Mouse (Mus musculus): Measurements from ENCODE around the gene Bmf. TPM values are rescaled to one million over a fixed set of nuclear protein-coding genes. Genes with fewer than 3 reads are reported as not detected.
A peak's percentile ranks its signal among the peaks of the same experiment; 100 is the strongest.

Gene Bmf
- polyA plus RNA-seq, 1 experiment from 2014 or later: 3.0 TPM

DNA sequence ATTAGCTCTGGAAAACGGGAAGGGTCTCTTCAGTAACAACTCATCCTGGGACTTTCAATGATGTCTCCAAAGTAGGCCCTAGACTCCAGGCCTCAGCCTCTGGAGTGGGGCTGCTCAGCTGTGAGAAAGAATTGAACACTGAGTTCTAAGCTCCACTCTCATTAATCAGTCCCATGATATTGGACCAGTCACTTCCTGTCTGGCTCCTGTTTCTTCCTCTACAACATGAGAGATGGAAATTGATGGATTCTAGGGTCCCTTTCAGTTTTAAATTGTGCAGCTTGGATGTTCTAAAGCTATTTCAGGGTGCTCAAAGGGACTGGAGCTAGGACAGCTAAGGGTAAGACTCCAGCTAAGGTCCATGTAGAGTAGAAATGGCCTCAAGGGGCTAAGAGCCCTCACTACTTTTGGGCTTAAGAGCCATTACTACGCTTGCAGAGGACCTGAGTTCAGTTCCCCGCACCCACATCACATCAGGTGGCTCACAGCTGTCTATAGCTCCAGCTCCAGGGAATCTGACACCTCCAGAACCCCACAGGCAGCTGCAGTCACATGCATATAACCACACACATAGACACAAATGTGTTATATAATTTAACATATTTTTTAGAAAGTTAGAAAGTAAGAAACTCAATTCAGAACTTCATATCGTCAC lies 57.6 kb downstream of the Bmf start:
- Histone ChIP-seq H3K9me3 (replicated peaks; ENCODE audit: control insufficient read depth, low read length) (no peaks in the 10 kb centered on the region), H3K4me3 (ENCODE audit: low read depth, low read length) (no peak overlapping the region), H3K4me2 (ENCODE audit: low read length) (no peak overlapping the region), H3K36me3 (ENCODE audit: control insufficient read depth, insufficient read depth, low read length) (no peaks in the 10 kb centered on the region), H3K27ac (ENCODE audit: low read depth, low read length) (no peak overlapping the region), H3K9ac (ENCODE audit: low read length) (no peak overlapping the region), H3K4me1 (ENCODE audit: control insufficient read depth, insufficient read depth, low read length) (no peaks in the 10 kb centered on the region), H3K27me3 (replicated peaks; ENCODE audit: control insufficient read depth, insufficient read depth, low read length) (no peaks in the 10 kb centered on the region)
- ATAC-seq (no peak), DNase-seq (ENCODE audit: low spot score) (no peak)
- 88% methylated on average over 4 of the region's 4 CpGs for WGBS

DNA sequence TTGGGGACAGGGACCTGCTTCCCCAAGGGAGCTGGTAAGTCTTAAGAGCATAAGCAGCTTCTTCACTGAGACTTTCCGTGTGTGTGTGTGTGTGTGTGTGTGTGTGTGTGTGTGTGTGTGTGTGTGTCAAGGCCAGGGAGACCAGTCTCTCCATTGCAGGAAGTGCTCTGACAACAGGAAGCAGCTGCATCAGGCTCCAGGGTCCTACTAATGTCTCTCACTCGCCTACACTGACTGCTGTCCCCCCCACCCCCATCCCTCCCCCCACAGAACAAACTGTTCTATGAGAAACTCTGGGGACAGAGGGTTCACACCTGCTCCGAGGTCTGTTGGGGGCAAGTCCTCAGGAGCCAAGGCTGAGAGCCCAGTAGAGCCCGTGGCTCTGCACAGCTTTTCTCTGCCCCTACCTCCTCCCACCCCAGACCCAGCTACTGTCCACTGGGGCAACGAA lies 58.2 kb downstream of the Bmf start:
- ATAC-seq (no peak), DNase-seq (ENCODE audit: low spot score) (no peak)
- no peak overlapping the region for H3K4me2 ChIP-seq (ENCODE audit: low read length)
- no peaks in the 10 kb centered on the region for H3K9me3 ChIP-seq (replicated peaks; ENCODE audit: control insufficient read depth, low read length)
- H3K9ac ChIP-seq (ENCODE audit: low read length): no peak overlapping the region
- 62% methylated on average over 5 of the region's 5 CpGs for WGBS
- no peaks in the 10 kb centered on the region for H3K27me3 ChIP-seq (replicated peaks; ENCODE audit: control insufficient read depth, insufficient read depth, low read length)
- H3K27ac ChIP-seq (ENCODE audit: low read depth, low read length): no peak overlapping the region
- no peaks in the 10 kb centered on the region for H3K36me3 ChIP-seq (ENCODE audit: control insufficient read depth, insufficient read depth, low read length)
- no peak overlapping the region for H3K4me3 ChIP-seq (ENCODE audit: low read depth, low read length)
- no peaks in the 10 kb centered on the region for H3K4me1 ChIP-seq (ENCODE audit: control insufficient read depth, insufficient read depth, low read length)

DNA sequence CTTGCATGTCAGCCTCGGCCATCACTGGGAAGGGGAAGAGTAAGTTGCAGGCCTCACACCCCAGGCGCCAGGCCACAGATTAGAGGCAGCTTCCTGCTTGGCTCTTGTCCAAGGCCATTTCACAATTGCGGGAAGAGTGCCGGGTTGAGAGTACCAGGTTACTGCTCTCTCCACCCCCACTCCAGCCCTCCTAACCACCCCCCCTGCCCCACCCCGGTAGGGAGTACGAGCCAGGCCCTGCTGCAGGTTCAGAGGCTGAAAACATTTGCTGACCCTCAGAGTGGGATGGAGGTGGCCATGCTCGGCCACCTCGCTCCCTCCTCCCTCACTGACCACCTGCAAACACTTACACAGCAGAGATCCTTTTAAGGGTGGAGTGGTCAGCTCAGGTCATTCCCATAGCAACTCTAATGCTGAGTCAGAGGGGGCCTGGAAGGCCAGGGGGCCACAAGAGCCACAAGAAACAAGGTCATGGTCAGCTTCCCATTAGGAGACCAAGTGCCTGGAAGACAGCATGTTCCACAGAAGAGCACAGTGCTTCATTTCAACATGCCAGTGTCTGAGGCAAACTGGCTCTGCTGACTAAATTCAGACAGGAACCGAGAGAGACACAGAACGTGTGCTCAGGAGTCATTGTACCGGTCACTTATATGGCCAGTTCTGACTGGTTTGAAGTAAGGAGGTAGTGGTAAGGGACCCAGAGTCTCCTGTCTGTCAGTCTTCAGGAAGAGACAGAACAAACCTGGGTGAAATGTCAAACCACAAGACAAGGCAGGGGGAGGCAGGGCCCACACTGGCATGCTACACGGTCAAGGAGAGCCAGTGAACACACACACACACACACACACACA lies 59.0 kb downstream of the Bmf start:
- Histone ChIP-seq H3K4me1 (ENCODE audit: control insufficient read depth, insufficient read depth, low read length) (no peaks in the 10 kb centered on the region), H3K27ac (ENCODE audit: low read depth, low read length) (no peak overlapping the region), H3K36me3 (ENCODE audit: control insufficient read depth, insufficient read depth, low read length) (no peaks in the 10 kb centered on the region), H3K9me3 (replicated peaks; ENCODE audit: control insufficient read depth, low read length) (no peaks in the 10 kb centered on the region), H3K4me3 (ENCODE audit: low read depth, low read length) (no peak overlapping the region), H3K27me3 (replicated peaks; ENCODE audit: control insufficient read depth, insufficient read depth, low read length) (no peaks in the 10 kb centered on the region), H3K9ac (ENCODE audit: low read length) (no peak overlapping the region), H3K4me2 (ENCODE audit: low read length) (no peak overlapping the region)
- ATAC-seq: no peak
- 50% methylated on average over 12 of the region's 12 CpGs for WGBS
- peak; percentile 14 for DNase-seq (ENCODE audit: low spot score)

DNA sequence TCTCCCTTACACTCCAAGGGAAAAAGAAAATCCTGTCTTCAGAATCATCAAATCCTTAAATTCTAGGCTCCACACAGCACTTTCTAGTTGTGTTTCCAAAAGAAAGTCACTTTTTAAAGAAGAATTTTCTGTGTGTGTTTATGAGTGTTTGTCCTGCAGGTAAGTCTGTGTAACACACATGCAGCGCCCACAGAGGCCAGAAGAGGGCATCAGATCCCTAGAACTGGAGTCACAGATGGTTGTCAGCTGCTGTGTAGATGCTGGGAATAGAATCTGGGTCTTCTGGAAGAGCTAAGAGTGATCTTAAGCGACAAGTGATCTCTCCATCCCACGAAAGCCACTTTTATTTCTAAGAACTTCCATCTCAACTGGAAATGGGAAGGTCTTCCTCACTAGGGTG lies 61.7 kb downstream of the Bmf start:
- 69% methylated on average over 3 of the region's 3 CpGs for WGBS
- Histone ChIP-seq H3K36me3 (ENCODE audit: control insufficient read depth, insufficient read depth, low read length) (no peaks in the 10 kb centered on the region), H3K4me2 (ENCODE audit: low read length) (no peak overlapping the region), H3K27ac (ENCODE audit: low read depth, low read length) (no peak overlapping the region), H3K4me1 (ENCODE audit: control insufficient read depth, insufficient read depth, low read length) (no peaks in the 10 kb centered on the region), H3K9ac (ENCODE audit: low read length) (no peak overlapping the region), H3K27me3 (replicated peaks; ENCODE audit: control insufficient read depth, insufficient read depth, low read length) (no peaks in the 10 kb centered on the region), H3K9me3 (replicated peaks; ENCODE audit: control insufficient read depth, low read length) (no peaks in the 10 kb centered on the region), H3K4me3 (ENCODE audit: low read depth, low read length) (no peak overlapping the region)
- no peak for DNase-seq (ENCODE audit: low spot score)
- no peak for ATAC-seq

- H3K9ac ChIP-seq (ENCODE audit: low read length): no peak overlapping the region
- no peaks in the 10 kb centered on the region for H3K9me3 ChIP-seq (replicated peaks; ENCODE audit: control insufficient read depth, low read length)
- no peak overlapping the region for H3K27ac ChIP-seq (ENCODE audit: low read depth, low read length)
- ATAC-seq (peak; percentile 68), DNase-seq (ENCODE audit: low spot score) (peak; percentile 64)
- no peaks in the 10 kb centered on the region for H3K36me3 ChIP-seq (ENCODE audit: control insufficient read depth, insufficient read depth, low read length)
- H3K27me3 ChIP-seq (replicated peaks; ENCODE audit: control insufficient read depth, insufficient read depth, low read length): no peaks in the 10 kb centered on the region
- H3K4me2 ChIP-seq (ENCODE audit: low read length): no peak overlapping the region
- WGBS: 15% methylated on average over 12 of the region's 12 CpGs
- no peaks in the 10 kb centered on the region for H3K4me1 ChIP-seq (ENCODE audit: control insufficient read depth, insufficient read depth, low read length)
- H3K4me3 ChIP-seq (ENCODE audit: low read depth, low read length): no peak overlapping the region
Measured at GRCm38 (mm10) chr2:118486933-118487332, 62.6 kb downstream of the Bmf start.

- no peaks in the 10 kb centered on the region for H3K36me3 ChIP-seq (ENCODE audit: control insufficient read depth, insufficient read depth, low read length)
- no peak for DNase-seq (ENCODE audit: low spot score)
- no peaks in the 10 kb centered on the region for H3K4me1 ChIP-seq (ENCODE audit: control insufficient read depth, insufficient read depth, low read length)
- no peak overlapping the region for H3K27ac ChIP-seq (ENCODE audit: low read depth, low read length)
- no peak overlapping the region for H3K4me2 ChIP-seq (ENCODE audit: low read length)
- ATAC-seq: no peak
- H3K4me3 ChIP-seq (ENCODE audit: low read depth, low read length): no peak overlapping the region
- no peak overlapping the region for H3K9ac ChIP-seq (ENCODE audit: low read length)
- H3K9me3 ChIP-seq (replicated peaks; ENCODE audit: control insufficient read depth, low read length): no peaks in the 10 kb centered on the region
- no peaks in the 10 kb centered on the region for H3K27me3 ChIP-seq (replicated peaks; ENCODE audit: control insufficient read depth, insufficient read depth, low read length)
- WGBS: 90% methylated on average over 3 of the region's 3 CpGs
Measured at GRCm38 (mm10) chr2:118485415-118485814, 64.1 kb downstream of the Bmf start.

DNA sequence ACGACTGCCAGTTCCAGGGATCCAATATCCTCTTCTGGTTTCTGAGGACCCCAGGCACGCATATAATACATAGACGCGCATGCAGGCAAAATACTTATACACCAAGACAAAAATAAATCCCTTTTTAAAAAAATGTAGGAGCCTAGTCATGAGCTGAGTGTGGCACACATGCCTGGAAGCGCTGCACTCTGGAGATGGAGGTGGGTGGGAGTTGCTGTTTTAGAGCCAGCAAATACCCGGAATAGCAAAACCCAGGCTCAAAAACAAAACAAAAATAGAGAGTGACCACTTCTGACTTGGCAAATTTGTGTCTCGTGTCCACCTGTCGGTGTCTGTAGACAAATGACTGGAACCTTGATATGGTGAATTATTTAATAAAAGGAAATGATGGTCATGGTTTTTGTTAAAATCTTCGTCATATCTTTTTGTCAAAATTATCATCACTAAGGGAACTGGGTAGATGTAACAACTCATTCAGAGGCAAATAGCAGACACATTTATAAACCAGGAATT lies 65.0 kb downstream of the Bmf start:
- Histone ChIP-seq H3K36me3 (ENCODE audit: control insufficient read depth, insufficient read depth, low read length) (no peaks in the 10 kb centered on the region), H3K4me1 (ENCODE audit: control insufficient read depth, insufficient read depth, low read length) (no peaks in the 10 kb centered on the region), H3K9ac (ENCODE audit: low read length) (no peak overlapping the region), H3K27ac (ENCODE audit: low read depth, low read length) (no peak overlapping the region), H3K4me3 (ENCODE audit: low read depth, low read length) (no peak overlapping the region), H3K4me2 (ENCODE audit: low read length) (no peak overlapping the region), H3K27me3 (replicated peaks; ENCODE audit: control insufficient read depth, insufficient read depth, low read length) (no peaks in the 10 kb centered on the region), H3K9me3 (replicated peaks; ENCODE audit: control insufficient read depth, low read length) (no peaks in the 10 kb centered on the region)
- 89% methylated on average over 9 of the region's 9 CpGs for WGBS
- DNase-seq (ENCODE audit: low spot score) (no peak), ATAC-seq (no peak)

- Histone ChIP-seq H3K4me1 (ENCODE audit: control insufficient read depth, insufficient read depth, low read length) (peaks cover 8% of the 10 kb centered on the region), H3K9ac (ENCODE audit: low read length) (no peak overlapping the region), H3K4me2 (ENCODE audit: low read length) (no peak overlapping the region), H3K4me3 (ENCODE audit: low read depth, low read length) (no peak overlapping the region), H3K27me3 (replicated peaks; ENCODE audit: control insufficient read depth, insufficient read depth, low read length) (no peaks in the 10 kb centered on the region), H3K27ac (ENCODE audit: low read depth, low read length) (no peak overlapping the region), H3K36me3 (ENCODE audit: control insufficient read depth, insufficient read depth, low read length) (0 out of 2 replicates have a peak, but pooled peaks cover under 1% of the 10 kb centered on the region), H3K9me3 (replicated peaks; ENCODE audit: control insufficient read depth, low read length) (no peaks in the 10 kb centered on the region)
- 82% methylated on average over 5 of the region's 5 CpGs for WGBS
- ATAC-seq (no peak), DNase-seq (ENCODE audit: low spot score) (no peak)
Measured at GRCm38 (mm10) chr2:118483032-118483431, 66.5 kb downstream of the Bmf start.

GRCm38 (mm10) chr2:118480886-118481285 lies 68.6 kb downstream of the Bmf start:
- ATAC-seq: no peak
- Histone ChIP-seq H3K4me1 (ENCODE audit: control insufficient read depth, insufficient read depth, low read length) (peaks cover 8% of the 10 kb centered on the region), H3K4me3 (ENCODE audit: low read depth, low read length) (no peak overlapping the region), H3K4me2 (ENCODE audit: low read length) (no peak overlapping the region), H3K27me3 (replicated peaks; ENCODE audit: control insufficient read depth, insufficient read depth, low read length) (no peaks in the 10 kb centered on the region), H3K9ac (ENCODE audit: low read length) (no peak overlapping the region), H3K36me3 (ENCODE audit: control insufficient read depth, insufficient read depth, low read length) (peaks cover 17% of the 10 kb centered on the region), H3K9me3 (replicated peaks; ENCODE audit: control insufficient read depth, low read length) (no peaks in the 10 kb centered on the region), H3K27ac (ENCODE audit: low read depth, low read length) (no peak overlapping the region)
- DNase-seq (ENCODE audit: low spot score): no peak
- 93% methylated on average over 7 of the region's 7 CpGs for WGBS

All from forebrain, embryonic 14.5 days (tissue).